Mouse (Mus musculus): ENCODE data around the gene Olfr1385. TPM values are rescaled to one million over a fixed set of nuclear protein-coding genes. Genes with fewer than 3 reads are reported as not detected.
A peak's percentile ranks its signal among the peaks of the same experiment; 100 is the strongest.
"Not testable (repeated sequence)": the region's sequence is repeated elsewhere in the genome, so short reads cannot be mapped to it uniquely, and the experiment has no call there.

The Olfr1385 gene
- not detected in 2 replicates for polyA plus RNA-seq (2015; fragmentation: Nextera tagmentation; extraction: Ambion mirVana)

GRCm38 (mm10) chr11:49488770-49489169 lies at the start of gene Olfr1385:
TSS of gene Olfr1385 (plus strand) at chr11:49489070.
- H3K9me3 ChIP-seq (ENCODE audit: control insufficient read depth, low read length); H3K27me3 ChIP-seq (replicated peaks; ENCODE audit: control insufficient read depth, insufficient read depth, low read length); H3K4me1 ChIP-seq (ENCODE audit: control insufficient read depth, insufficient read depth, low read depth, low read length); H3K4me2 ChIP-seq (ENCODE audit: low read length); H3K27ac ChIP-seq (ENCODE audit: low read depth, low read length); H3K9ac ChIP-seq (ENCODE audit: low read depth, low read length); ATAC-seq; H3K36me3 ChIP-seq (ENCODE audit: control insufficient read depth, insufficient read depth, low read length); H3K4me3 ChIP-seq (ENCODE audit: low read length): not testable (repeated sequence)
- WGBS: 76% methylated on average over 1 of the region's 1 CpGs

GRCm38 (mm10) chr11:49455043-49455442 lies 33.8 kb upstream of the Olfr1385 start, which contains the start of gene Olfr1387:
TSS of gene Olfr1387 (plus strand) at chr11:49455343.
- no peaks in the 10 kb centered on the region for H3K9me3 ChIP-seq (ENCODE audit: control insufficient read depth, low read length)
- no peak within 1 kb of the TSS for H3K4me2 ChIP-seq (ENCODE audit: low read length)
- H3K9ac ChIP-seq (ENCODE audit: low read depth, low read length): no peak within 1 kb of the TSS
- H3K27ac ChIP-seq (ENCODE audit: low read depth, low read length): no peak within 1 kb of the TSS
- ATAC-seq: no peak
- no peak within 1 kb of the TSS for H3K4me3 ChIP-seq (ENCODE audit: low read length)
- WGBS: 79% methylated on average over 1 of the region's 1 CpGs
- no peaks in the 10 kb centered on the region for H3K27me3 ChIP-seq (replicated peaks; ENCODE audit: control insufficient read depth, insufficient read depth, low read length)
- H3K36me3 ChIP-seq (ENCODE audit: control insufficient read depth, insufficient read depth, low read length): no peaks in the 10 kb centered on the region
- no peaks in the 10 kb centered on the region for H3K4me1 ChIP-seq (ENCODE audit: control insufficient read depth, insufficient read depth, low read depth, low read length)

GRCm38 (mm10) chr11:49464746-49465145 lies 24.1 kb upstream of the Olfr1385 start, which contains the start of gene Olfr1386:
TSS of gene Olfr1386 (plus strand) at chr11:49465046.
- 83% methylated on average over 3 of the region's 3 CpGs for WGBS
- not testable (repeated sequence) for H3K27ac ChIP-seq (ENCODE audit: low read depth, low read length)

DNA sequence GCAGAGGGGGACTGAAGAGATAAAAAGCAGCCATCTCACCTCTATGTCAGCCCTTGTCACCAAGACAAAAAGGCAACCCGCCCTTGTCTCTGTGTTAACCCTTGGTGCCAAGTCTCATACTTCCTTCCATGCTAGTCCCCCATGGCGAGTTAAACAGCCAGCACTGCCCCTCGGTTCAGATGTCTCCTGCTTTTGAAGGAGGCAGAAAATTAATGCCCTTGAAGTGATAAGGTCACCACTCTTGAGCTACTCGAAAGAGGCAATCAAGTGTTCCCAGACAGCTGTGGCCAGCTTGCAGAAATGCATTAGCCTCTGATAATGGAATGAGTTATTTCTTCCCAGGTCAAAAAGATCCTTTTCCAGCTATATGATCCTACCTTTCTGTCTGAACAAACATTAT lies 2.9 kb upstream of the Olfr1385 start:
- ATAC-seq: no peak
- no peak overlapping the region for H3K4me3 ChIP-seq (ENCODE audit: low read length)
- no peak overlapping the region for H3K9ac ChIP-seq (ENCODE audit: low read depth, low read length)
- H3K36me3 ChIP-seq (ENCODE audit: control insufficient read depth, insufficient read depth, low read length): no peaks in the 10 kb centered on the region
- no peak overlapping the region for H3K27ac ChIP-seq (ENCODE audit: low read depth, low read length)
- WGBS: 53% methylated on average over 4 of the region's 4 CpGs
- no peaks in the 10 kb centered on the region for H3K27me3 ChIP-seq (replicated peaks; ENCODE audit: control insufficient read depth, insufficient read depth, low read length)
- H3K9me3 ChIP-seq (ENCODE audit: control insufficient read depth, low read length): no peaks in the 10 kb centered on the region
- no peaks in the 10 kb centered on the region for H3K4me1 ChIP-seq (ENCODE audit: control insufficient read depth, insufficient read depth, low read depth, low read length)
- H3K4me2 ChIP-seq (ENCODE audit: low read length): no peak overlapping the region

More at GRCm38 (mm10) chr11:49464746-49465145, 24.1 kb upstream of the Olfr1385 start, which contains the start of gene Olfr1386:
- not testable (repeated sequence) for H3K36me3 ChIP-seq (ENCODE audit: control insufficient read depth, insufficient read depth, low read length); H3K27me3 ChIP-seq (replicated peaks; ENCODE audit: control insufficient read depth, insufficient read depth, low read length); H3K4me2 ChIP-seq (ENCODE audit: low read length); H3K9me3 ChIP-seq (ENCODE audit: control insufficient read depth, low read length); H3K4me3 ChIP-seq (ENCODE audit: low read length); ATAC-seq; H3K4me1 ChIP-seq (ENCODE audit: control insufficient read depth, insufficient read depth, low read depth, low read length); H3K9ac ChIP-seq (ENCODE audit: low read depth, low read length)

DNA sequence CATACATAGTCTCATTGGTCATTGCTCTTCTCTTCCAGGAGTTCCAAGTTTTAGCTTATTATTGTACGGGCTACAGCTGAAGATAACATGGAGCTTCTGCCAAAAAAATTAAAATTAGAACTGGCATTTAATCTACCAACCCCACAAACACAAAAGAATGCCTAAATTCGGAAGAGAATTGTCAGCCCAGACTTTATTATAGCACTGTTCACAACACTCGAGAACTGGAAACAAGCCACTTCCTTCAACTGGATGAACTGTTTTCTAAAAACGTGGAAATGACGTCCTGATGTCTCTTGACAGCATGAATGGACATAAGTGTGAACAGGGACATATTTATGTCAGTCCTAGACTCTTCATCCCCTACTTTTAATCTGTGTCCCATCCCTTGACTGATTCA lies 29.2 kb downstream of the Olfr1385 start:
- H3K4me1 ChIP-seq (ENCODE audit: control insufficient read depth, insufficient read depth, low read depth, low read length): no peaks in the 10 kb centered on the region
- 75% methylated on average over 5 of the region's 5 CpGs for WGBS
- no peak overlapping the region for H3K9ac ChIP-seq (ENCODE audit: low read depth, low read length)
- H3K27ac ChIP-seq (ENCODE audit: low read depth, low read length): no peak overlapping the region
- no peak overlapping the region for H3K4me2 ChIP-seq (ENCODE audit: low read length)
- no peak overlapping the region for H3K4me3 ChIP-seq (ENCODE audit: low read length)
- H3K36me3 ChIP-seq (ENCODE audit: control insufficient read depth, insufficient read depth, low read length): no peaks in the 10 kb centered on the region
- no peak for ATAC-seq
- H3K9me3 ChIP-seq (ENCODE audit: control insufficient read depth, low read length): no peaks in the 10 kb centered on the region
- H3K27me3 ChIP-seq (replicated peaks; ENCODE audit: control insufficient read depth, insufficient read depth, low read length): no peaks in the 10 kb centered on the region

DNA sequence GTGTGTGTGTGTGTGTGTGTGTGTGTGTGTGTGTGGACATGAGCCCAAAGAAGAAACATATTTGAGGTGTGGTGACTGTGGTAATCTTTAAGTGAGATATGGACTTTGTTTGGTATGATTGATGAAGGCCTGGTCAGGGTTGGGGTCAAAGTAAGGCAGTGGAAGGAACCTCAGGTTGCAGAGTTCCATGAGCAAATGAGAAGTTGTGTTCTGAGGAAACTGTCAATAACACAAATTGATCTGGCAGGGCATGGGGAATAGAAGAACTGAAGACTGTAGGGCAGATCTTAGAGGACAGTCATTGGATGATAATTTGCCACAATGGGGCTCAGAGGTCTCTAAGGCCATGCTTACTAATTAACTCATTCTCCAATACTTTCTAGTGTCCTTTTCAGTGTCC lies 30.5 kb downstream of the Olfr1385 start, which contains the start of gene Olfr1383:
Gene Olfr1383 (plus strand): TSS at position 301 of the 400 bp plus-strand sequence.
- ATAC-seq: no peak
- Histone ChIP-seq H3K27ac (ENCODE audit: low read depth, low read length) (no peak within 1 kb of the TSS), H3K9ac (ENCODE audit: low read depth, low read length) (no peak within 1 kb of the TSS), H3K4me3 (ENCODE audit: low read length) (no peak within 1 kb of the TSS), H3K4me2 (ENCODE audit: low read length) (no peak within 1 kb of the TSS), H3K36me3 (ENCODE audit: control insufficient read depth, insufficient read depth, low read length) (no peaks in the 10 kb centered on the region), H3K4me1 (ENCODE audit: control insufficient read depth, insufficient read depth, low read depth, low read length) (no peaks in the 10 kb centered on the region), H3K27me3 (replicated peaks; ENCODE audit: control insufficient read depth, insufficient read depth, low read length) (no peaks in the 10 kb centered on the region), H3K9me3 (ENCODE audit: control insufficient read depth, low read length) (no peaks in the 10 kb centered on the region)

GRCm38 (mm10) chr11:49527947-49528346 lies 39.1 kb downstream of the Olfr1385 start, which contains the start of gene Olfr1382:
TSS of gene Olfr1382 (plus strand) at chr11:49528247.
- no peaks in the 10 kb centered on the region for H3K27me3 ChIP-seq (replicated peaks; ENCODE audit: control insufficient read depth, insufficient read depth, low read length)
- H3K9ac ChIP-seq (ENCODE audit: low read depth, low read length): no peak within 1 kb of the TSS
- no peaks in the 10 kb centered on the region for H3K4me1 ChIP-seq (ENCODE audit: control insufficient read depth, insufficient read depth, low read depth, low read length)
- no peaks in the 10 kb centered on the region for H3K36me3 ChIP-seq (ENCODE audit: control insufficient read depth, insufficient read depth, low read length)
- 82% methylated on average over 3 of the region's 3 CpGs for WGBS
- H3K4me3 ChIP-seq (ENCODE audit: low read length): no peak within 1 kb of the TSS
- H3K9me3 ChIP-seq (ENCODE audit: control insufficient read depth, low read length): no peaks in the 10 kb centered on the region
- H3K27ac ChIP-seq (ENCODE audit: low read depth, low read length): no peak within 1 kb of the TSS
- H3K4me2 ChIP-seq (ENCODE audit: low read length): no peak within 1 kb of the TSS
- ATAC-seq: no peak

DNA sequence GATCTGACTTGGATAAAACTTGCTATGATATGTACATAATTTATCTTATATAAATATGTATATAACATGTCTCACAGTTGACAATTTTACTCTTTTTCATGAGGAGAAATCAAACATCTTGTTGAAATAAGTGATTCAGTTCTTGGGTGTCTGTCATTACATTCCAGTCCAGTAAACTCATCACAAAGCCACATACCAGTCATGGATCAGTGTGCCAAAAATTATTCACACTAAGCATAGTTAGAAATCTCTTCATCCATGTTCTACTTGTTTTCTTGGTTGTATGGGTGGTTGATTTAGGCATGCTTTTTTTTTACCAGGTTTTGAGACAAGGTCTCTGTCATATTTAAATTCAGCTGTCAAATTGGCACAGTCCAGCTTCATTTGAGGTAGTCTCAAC lies 43.9 kb downstream of the Olfr1385 start:
- H3K9ac ChIP-seq (ENCODE audit: low read depth, low read length): no peak overlapping the region
- ATAC-seq: no peak

DNA sequence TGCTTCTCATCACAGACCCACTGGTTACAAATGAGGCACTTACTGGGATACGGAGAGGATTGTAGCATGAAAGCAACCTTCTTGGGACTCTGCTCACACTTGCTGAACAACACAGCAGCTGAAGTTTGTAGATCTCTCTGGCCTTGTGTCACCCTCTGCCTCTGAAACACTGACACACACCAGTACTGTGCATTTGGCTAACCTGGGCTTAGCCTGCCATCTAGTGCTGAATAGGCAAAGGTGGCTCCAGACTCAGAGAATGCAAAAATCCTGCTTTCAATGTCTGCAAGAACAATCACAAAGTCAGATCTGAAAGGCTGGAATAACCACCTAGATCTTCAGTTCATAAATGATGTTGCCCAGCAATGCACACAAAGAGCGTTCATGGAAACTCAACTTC lies 47.8 kb downstream of the Olfr1385 start:
- not testable (repeated sequence) for H3K9ac ChIP-seq (ENCODE audit: low read depth, low read length); H3K36me3 ChIP-seq (ENCODE audit: control insufficient read depth, insufficient read depth, low read length); H3K9me3 ChIP-seq (ENCODE audit: control insufficient read depth, low read length); H3K4me1 ChIP-seq (ENCODE audit: control insufficient read depth, insufficient read depth, low read depth, low read length); H3K27ac ChIP-seq (ENCODE audit: low read depth, low read length); H3K4me3 ChIP-seq (ENCODE audit: low read length); H3K4me2 ChIP-seq (ENCODE audit: low read length); H3K27me3 ChIP-seq (replicated peaks; ENCODE audit: control insufficient read depth, insufficient read depth, low read length)
- peak; percentile 87 for ATAC-seq
- 93% methylated on average over 2 of the region's 2 CpGs for WGBS

More for the DNA sequence above, 43.9 kb downstream of the Olfr1385 start:
- Histone ChIP-seq H3K36me3 (ENCODE audit: control insufficient read depth, insufficient read depth, low read length) (no peaks in the 10 kb centered on the region), H3K27ac (ENCODE audit: low read depth, low read length) (no peak overlapping the region), H3K9me3 (ENCODE audit: control insufficient read depth, low read length) (no peaks in the 10 kb centered on the region), H3K27me3 (replicated peaks; ENCODE audit: control insufficient read depth, insufficient read depth, low read length) (no peaks in the 10 kb centered on the region), H3K4me1 (ENCODE audit: control insufficient read depth, insufficient read depth, low read depth, low read length) (no peaks in the 10 kb centered on the region), H3K4me2 (ENCODE audit: low read length) (no peak overlapping the region), H3K4me3 (ENCODE audit: low read length) (no peak overlapping the region)

DNA sequence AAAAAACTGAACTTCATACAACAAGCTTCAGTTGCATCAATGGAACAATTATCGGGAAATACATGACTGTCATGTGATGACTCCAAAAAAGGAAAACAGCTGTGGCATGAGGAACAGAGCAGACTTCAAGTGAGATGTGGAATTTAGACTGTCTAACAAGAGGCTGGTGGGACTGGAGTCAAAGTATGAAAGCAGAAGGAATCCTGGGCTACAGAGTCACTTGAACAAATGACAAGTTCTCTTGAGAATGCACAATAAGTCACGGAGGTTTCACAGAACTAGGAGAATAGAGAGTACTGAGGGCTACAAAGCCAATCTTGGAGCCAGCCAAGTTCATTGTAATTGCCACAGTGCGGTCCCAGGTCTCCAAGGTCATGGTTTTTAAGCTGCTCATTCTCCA lies 54.3 kb downstream of the Olfr1385 start, which contains the start of gene Olfr1381:
Gene Olfr1381 (plus strand): TSS at position 301 of the 400 bp plus-strand sequence.
- not testable (repeated sequence) for H3K27ac ChIP-seq (ENCODE audit: low read depth, low read length); H3K27me3 ChIP-seq (replicated peaks; ENCODE audit: control insufficient read depth, insufficient read depth, low read length); H3K4me2 ChIP-seq (ENCODE audit: low read length); H3K9ac ChIP-seq (ENCODE audit: low read depth, low read length); H3K4me1 ChIP-seq (ENCODE audit: control insufficient read depth, insufficient read depth, low read depth, low read length); H3K36me3 ChIP-seq (ENCODE audit: control insufficient read depth, insufficient read depth, low read length); H3K4me3 ChIP-seq (ENCODE audit: low read length); ATAC-seq; H3K9me3 ChIP-seq (ENCODE audit: control insufficient read depth, low read length)
- 49% methylated on average over 3 of the region's 3 CpGs for WGBS

All from hindbrain, embryonic 16.5 days (tissue).